Mouse (Mus musculus) natural killer cell, adult 2 months (primary cell): ENCODE measurements around the gene Gm28305.

Source experiments
- DNase-seq, 2 experiments: peaks; one replicate each; pipeline ENCODE4 v3.0.0; 2022; ENCODE audit warnings: low spot score in 2 of 2

The Gm28305 gene

GRCm38 (mm10) chr9:104070241-104070640 lies 29.8 kb downstream of the Gm28305 start:
- no peak for DNase-seq

- no peak for DNase-seq
These were observed 30.6 kb downstream of the Gm28305 start for GRCm38 (mm10) chr9:104070863-104071604.

- DNase-seq: no peak
These were observed 35.3 kb downstream of the Gm28305 start for GRCm38 (mm10) chr9:104075808-104076207.

GRCm38 (mm10) chr9:104078780-104079179 lies 38.3 kb downstream of the Gm28305 start:
- DNase-seq: no peak

GRCm38 (mm10) chr9:104079379-104079778 lies 38.9 kb downstream of the Gm28305 start:
- DNase-seq: peak; percentile 14 to 48

- DNase-seq: no peak
These were observed 39.6 kb downstream of the Gm28305 start for GRCm38 (mm10) chr9:104080038-104080437.

GRCm38 (mm10) chr9:104085730-104086429 lies 45.4 kb downstream of the Gm28305 start:
- DNase-seq: no peak

- DNase-seq: no peak
These were observed 48.1 kb downstream of the Gm28305 start for GRCm38 (mm10) chr9:104088555-104088954.

- no peak for DNase-seq
These were observed 52.5 kb downstream of the Gm28305 start for GRCm38 (mm10) chr9:104092945-104093344.

GRCm38 (mm10) chr9:104098256-104098655 lies 57.8 kb downstream of the Gm28305 start:
- peak in 1 of 2 experiments; percentile 15 for DNase-seq

- DNase-seq: peak in 1 of 2 experiments; percentile 42
These were observed 58.6 kb downstream of the Gm28305 start for GRCm38 (mm10) chr9:104099060-104099459.

- no peak for DNase-seq
These were observed 60.4 kb downstream of the Gm28305 start for GRCm38 (mm10) chr9:104100822-104101221.

GRCm38 (mm10) chr9:104101458-104101857 lies 61.0 kb downstream of the Gm28305 start:
- no peak for DNase-seq

- DNase-seq: no peak
These were observed 61.8 kb downstream of the Gm28305 start for GRCm38 (mm10) chr9:104102301-104102700.

GRCm38 (mm10) chr9:104102901-104103300 lies 62.4 kb downstream of the Gm28305 start:
- no peak for DNase-seq

- no peak for DNase-seq
These were observed 64.5 kb downstream of the Gm28305 start for GRCm38 (mm10) chr9:104104986-104105385.

GRCm38 (mm10) chr9:104106930-104107329 lies 66.5 kb downstream of the Gm28305 start:
- DNase-seq: no peak

- DNase-seq: no peak
These were observed 67.0 kb downstream of the Gm28305 start for GRCm38 (mm10) chr9:104107482-104107881.

GRCm38 (mm10) chr9:104108571-104109143 lies 68.2 kb downstream of the Gm28305 start:
- DNase-seq: no peak

GRCm38 (mm10) chr9:104109151-104109550 lies 68.7 kb downstream of the Gm28305 start:
- DNase-seq: no peak

GRCm38 (mm10) chr9:104123101-104123500 lies 82.6 kb downstream of the Gm28305 start:
- no peak for DNase-seq

- no peak for DNase-seq
These were observed 83.2 kb downstream of the Gm28305 start for GRCm38 (mm10) chr9:104123622-104124021.
